Mouse (Mus musculus) thymus, postnatal 4 days (tissue): ENCODE results near the gene Chrna7.

Experiments used
- DNase-seq: peaks from one replicate; pipeline ENCODE4 v3.0.0; 2021

Gene Chrna7

GRCm38 (mm10) chr7:63212084-63212723 lies at the start of gene Chrna7:
Gene Chrna7, minus strand, starts transcription at chr7:63212569.
- peak; percentile 68 for DNase-seq

GRCm38 (mm10) chr7:63249404-63249803 lies 37.0 kb upstream of the Chrna7 start:
- DNase-seq, result no peak

- no peak for DNase-seq
These were observed 25.6 kb upstream of the Chrna7 start for GRCm38 (mm10) chr7:63237852-63238516.

- no peak for DNase-seq
These were observed 12.9 kb upstream of the Chrna7 start for GRCm38 (mm10) chr7:63225066-63225780.

DNA sequence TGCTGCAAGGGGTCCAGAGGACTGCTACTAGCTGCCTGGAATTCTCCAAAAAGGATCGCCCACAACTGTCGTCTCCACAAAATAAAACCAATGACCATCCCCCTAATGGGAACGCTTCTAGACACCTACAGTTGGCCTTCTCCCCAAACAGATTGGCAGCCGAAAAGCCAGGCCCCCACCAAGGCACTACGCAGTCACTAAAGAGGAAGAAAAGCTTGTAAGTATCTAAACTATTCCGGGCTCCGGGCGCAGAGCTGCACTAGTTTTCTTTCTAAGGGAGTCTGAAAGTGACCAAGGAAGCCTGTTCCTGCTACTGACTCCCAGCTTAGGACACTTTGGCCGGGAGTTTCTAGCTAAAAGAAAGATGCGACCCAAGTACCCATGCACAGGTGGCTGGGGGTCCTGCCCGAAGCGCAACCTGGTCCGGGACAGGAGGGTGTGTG lies 707 bp downstream of the Chrna7 start:
- DNase-seq, result no peak

- DNase-seq, result no peak
These were observed 2.9 kb downstream of the Chrna7 start for GRCm38 (mm10) chr7:63209501-63209900.

DNA sequence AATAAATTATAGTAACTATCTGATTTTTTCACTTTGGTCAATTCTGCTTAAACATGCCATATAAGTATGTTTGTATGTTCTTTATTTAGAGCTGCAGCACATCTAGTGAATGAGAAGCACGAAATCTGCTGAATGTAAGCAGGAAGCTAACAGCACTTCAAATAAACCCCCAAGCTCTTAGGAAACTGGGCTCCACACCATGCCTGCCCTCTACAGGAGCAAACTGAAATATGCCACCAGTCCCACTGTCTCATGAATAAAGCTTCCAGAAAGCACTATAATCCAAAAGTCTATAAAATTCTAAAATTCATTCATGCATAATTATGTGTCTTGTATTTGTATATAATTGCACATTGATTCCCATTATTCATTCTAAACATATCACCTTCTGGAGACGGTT lies 5.2 kb downstream of the Chrna7 start:
- no peak for DNase-seq

DNA sequence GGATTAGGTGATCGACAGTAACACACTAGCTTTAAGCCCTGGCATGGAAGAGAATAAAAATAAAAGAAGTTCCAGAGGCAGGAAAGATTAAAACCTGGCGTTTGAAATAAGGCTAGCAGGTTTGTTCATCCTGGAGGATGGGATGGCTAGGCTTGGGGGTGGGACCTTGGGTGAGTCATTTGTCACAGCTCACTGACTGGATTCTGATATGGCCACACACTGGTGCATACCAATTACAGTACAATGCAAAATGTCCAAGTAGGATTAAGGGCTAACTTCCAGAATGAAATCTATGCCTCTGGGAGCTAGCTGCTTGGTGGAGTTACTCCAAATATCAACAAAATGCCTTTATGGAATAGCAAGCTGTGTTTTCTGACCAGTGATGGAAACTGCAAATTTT lies 16.8 kb downstream of the Chrna7 start:
- no peak for DNase-seq

GRCm38 (mm10) chr7:63189647-63190534 lies 22.5 kb downstream of the Chrna7 start:
- no peak for DNase-seq

- DNase-seq, result no peak
These were observed 42.1 kb downstream of the Chrna7 start for GRCm38 (mm10) chr7:63170063-63170787.

DNA sequence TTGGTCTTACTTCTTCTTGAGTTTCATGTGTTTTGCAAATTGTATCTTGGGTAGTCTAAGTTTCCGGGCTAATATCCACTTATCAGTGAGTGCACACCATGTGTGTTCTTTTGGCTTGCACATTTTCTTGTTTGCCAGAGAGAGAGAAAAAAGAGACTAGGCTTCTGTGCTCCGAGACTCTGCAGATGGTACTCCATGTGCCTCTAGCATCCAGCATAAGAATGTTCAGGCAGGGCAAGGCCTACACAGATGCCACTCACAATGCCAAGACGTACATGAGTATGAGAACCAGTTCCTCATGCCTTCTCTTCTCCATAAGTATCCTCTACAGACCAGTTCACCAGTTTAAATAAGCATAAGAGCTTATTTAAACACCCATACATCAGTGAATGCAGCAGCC lies 47.8 kb downstream of the Chrna7 start:
- DNase-seq, result no peak

- no peak for DNase-seq
These were observed 50.0 kb downstream of the Chrna7 start for GRCm38 (mm10) chr7:63162272-63162864.

- no peak for DNase-seq
These were observed 59.1 kb downstream of the Chrna7 start for GRCm38 (mm10) chr7:63153239-63153638.

GRCm38 (mm10) chr7:63148740-63149139 lies 63.6 kb downstream of the Chrna7 start:
- no peak for DNase-seq

DNA sequence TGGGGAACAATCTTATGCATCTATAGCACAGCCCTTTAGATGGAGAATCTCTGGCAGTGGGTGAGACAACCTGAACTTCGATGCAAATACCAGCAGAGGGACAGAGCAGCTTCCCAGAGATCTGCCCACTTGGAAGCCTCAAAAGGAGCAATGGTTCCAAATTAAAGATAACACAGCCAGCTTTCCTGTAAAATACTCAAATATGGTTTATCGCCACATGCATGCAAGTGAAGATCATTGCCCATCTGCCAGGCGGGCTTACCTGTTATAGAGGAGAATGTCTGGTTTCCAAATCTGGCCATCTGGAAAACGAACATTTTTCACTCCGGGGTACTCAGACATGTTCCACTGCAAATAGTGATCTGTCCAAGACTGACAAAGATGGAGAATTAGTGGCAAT lies 64.0 kb downstream of the Chrna7 start:
- no peak for DNase-seq

DNA sequence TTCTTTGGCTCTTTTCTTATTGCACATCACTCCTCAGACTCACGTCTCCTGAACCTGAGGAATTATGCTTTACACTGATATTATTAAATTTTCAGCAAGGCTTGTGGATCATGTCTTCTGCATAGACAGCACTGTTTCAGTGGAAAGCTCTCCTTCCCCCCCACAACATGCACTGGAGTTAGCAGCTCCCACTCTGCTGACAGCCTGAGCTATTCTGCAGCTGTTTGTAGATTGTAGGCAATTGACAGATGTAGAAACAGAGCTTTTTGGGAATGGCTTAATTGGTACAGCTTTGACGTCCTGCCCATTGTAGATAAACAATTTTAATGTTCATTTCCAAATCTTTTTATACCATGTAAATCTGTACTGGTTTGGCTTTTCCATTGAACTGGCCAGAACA lies 89.8 kb downstream of the Chrna7 start:
- DNase-seq, result no peak

DNA sequence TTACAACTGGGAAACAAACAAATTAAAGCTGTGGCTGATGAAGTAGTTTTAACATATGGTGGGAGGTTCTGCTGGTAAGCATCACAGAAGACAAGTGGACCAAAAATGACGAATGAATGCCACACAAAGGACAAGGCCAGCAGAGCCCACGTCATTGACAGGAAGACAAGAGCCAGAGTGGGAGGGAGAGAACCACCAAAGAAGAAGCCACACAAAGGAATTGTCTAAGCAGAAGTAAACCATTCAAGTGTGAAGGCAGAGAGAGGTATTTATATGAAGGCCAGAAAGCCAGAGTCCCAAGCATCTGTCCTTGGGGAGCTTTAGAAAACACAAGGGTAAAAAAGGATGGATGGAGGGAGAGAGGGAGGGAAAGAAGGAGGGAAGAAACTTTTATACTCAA lies 98.7 kb downstream of the Chrna7 start:
- no peak for DNase-seq

DNA sequence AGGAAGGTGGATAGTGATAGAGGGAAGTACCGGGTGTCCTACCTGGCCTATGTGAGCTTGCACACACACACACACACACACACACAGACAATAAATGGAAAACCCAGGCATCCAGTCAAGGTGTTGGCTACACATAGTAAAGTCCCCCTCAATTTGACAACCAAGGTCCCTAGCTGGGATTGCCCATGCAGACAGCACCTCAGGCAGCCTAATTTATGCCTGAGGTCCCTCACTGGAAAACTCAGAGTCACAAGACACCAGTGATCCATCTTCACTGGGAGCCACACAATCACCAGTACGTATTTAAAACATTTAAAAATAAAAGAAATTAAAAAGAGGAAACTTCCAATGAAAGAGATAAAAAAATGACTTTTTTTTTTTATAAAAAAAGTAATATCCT lies 99.1 kb downstream of the Chrna7 start:
- DNase-seq, result no peak

DNA sequence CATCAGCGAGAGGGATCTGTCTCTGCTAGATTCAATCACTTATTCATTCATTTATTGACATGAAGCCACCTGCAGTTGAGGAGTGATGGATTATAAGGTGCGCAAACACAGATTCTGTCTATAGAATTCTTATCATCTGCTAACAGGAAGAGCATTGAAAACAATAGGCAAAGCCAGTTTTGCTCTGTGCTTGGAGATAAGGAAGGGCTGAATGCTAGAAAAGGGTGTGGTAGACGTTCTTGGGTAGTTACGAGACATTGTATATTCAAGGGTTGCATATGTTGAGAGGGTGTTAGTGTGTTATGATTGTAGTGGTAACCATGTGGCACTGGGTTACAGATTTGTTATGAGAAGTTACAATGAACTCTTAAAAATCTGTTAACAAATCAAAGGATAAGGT lies 103.0 kb downstream of the Chrna7 start:
- DNase-seq, result no peak

- no peak for DNase-seq
These were observed 126.4 kb downstream of the Chrna7 start for GRCm38 (mm10) chr7:63085954-63086353.

GRCm38 (mm10) chr7:63084351-63085003 lies 127.9 kb downstream of the Chrna7 start:
- DNase-seq, result no peak
